Mouse (Mus musculus) CD8-positive naive resting alpha-beta T cell, adult 57 days (primary cell): Measurements from ENCODE around the gene Gm21976. TPM values are rescaled to one million over a fixed set of nuclear protein-coding genes. Genes with fewer than 3 reads are reported as not detected.

Experiments
- total RNA-seq: library from RNA; stranded (reverse); gene quantifications from one replicate; pipeline ENCODE4 v1.2.4, GENCODE M21; 2023

Gene Gm21976
- not detected for total RNA-seq

DNA sequence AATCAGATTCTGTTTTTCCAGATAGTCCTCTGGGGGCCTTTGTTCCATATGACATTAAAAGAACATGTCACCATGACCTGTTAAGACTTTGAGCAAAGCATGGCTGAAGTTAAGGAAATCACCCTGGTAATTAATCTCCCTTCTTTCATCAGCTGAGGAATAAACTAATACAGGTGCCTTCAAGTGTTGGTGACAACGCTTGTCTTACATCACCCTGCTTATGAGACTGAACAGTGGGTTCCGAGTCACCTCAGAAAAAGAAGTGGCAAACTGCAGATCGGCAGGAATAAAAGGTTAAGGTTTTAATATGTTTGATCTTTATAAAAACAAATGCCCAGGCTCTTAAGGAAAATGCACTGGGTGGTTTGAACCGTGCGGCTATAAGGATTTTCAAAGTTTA lies at the start of gene Gm21976:
Gm21976 (plus strand) TSS at position 202 of the 400 bp plus-strand sequence.

DNA sequence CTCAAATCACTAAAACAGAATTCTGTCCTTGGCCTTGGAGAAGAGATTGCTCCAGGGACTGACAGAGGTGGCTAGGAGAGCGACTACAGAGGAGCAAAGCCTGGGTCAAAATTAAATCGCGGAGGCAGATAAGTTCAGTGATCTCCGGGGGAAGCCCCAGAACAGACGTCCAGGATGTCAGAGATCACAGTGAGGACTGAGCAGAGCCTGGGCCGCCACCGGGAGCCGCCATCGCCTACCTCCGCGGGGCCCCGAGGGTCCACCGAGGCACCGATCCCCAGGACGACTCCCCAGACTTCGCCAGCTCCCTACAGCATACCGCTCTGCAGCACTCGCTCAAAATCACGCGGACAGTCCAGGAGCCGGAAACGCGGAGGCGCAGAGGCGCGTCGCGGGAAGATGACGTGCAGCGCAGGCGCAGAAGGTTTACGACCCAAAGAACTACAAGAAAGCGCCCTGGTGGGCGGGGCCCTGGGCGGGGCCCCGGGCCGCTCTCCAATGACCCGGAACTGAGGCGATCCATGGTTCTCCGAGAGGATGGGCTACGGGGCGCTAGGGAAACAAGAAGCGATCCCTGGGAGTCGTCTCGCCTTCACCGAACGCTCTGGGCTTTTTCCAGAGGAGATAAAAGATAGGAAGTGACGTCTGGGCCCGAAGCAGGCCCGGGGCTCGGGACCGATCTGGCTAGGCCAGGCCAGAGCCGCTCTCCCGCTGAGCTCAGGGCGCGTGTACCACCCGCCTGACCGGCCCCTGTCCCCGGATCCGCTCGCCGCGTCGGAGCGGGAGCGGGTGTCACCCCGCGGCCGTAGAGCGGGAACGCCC lies 16.8 kb upstream of the Gm21976 start, which contains the start of the genes Utp15 and Ankra2:
Utp15 (minus strand) TSS at position 406 of the 822 bp plus-strand sequence.
Ankra2 (plus strand) TSS at position 439 of the 822 bp plus-strand sequence.

DNA sequence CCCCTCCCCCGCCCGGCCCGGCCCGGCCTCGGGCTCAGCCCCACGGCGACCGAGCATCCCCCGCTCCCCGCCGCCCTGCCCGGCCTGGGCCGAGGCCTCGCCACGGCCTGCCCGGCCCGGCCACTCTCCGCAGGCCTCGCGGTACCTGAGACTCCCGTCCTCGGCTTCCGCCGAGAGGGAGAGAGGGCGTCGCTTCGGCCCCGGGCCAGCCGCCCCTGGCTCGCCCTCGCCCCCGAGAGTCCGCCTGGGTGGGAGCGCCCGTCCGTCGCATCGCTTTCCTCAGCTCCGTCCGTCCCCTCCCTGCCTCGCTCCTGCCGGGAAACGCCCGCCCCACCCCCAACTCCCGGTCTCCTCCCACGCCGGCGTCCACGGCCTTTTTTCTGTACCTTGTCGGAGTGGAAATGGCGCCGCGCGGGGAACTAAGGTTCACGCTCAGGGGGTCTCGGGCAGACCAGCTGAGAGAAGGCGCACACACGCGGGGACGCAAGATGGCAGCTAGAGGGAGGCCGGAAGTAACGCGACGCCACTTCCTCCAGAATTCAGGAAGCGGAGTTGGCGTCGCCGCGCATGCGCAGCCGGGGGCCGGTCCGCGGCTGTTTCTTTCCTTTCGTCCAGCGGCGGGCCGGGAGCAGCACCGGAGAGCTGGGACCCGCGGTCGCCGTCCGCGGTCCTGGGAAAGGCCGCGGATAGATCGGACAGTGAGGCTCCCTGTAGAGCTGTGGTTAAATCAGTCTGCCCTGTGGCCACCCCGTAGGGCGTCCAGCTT lies 37.0 kb downstream of the Gm21976 start, which contains the start of gene Btf3:
Btf3 (minus strand) TSS at position 527 of the 766 bp plus-strand sequence.

DNA sequence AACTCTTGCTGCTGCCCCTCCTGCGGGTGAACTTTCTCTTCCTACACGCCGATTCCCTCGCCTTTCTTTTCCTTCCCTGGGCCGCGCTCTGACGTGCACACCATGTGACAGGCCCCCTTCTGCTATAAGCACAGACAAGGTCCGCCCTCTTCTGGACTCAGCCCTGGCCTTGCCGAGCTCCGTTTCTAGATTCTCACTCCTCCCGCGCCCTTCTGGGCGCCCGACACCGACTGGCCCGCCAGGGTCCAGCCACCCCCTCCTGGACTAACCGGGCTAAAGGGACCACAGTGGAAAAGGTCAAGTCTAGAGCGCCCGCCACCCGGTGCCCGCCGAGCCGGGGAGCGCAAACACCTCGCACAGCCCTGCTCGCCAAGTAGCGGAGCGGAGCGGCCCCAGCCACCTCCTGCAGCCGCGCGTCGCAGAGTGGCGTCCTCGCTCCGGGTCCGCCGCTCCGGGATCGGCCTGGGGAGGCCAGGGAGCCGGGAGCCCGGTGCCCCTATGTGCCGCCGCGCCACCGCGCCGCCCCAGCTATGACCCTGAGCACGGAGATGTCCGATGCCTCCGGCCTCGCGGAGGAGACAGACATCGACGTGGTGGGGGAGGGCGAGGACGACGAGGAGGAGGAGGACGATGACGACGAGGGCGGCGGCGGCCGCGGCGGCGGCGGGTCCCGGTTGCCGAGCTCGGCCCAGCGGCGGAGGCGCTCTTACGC lies 74.6 kb downstream of the Gm21976 start, which contains the start of gene Foxd1:
Foxd1 (plus strand) TSS at position 153 of the 712 bp plus-strand sequence.

Other genes with a start within 250 kb of the Gm21976 start
- not detected for gene Arhgef28, start 73.4 kb upstream of the Gm21976 start, total RNA-seq
- 37.3 TPM for gene Utp15, start 16.8 kb upstream of the Gm21976 start, total RNA-seq
- 31.6 TPM for gene Ankra2, start 16.8 kb upstream of the Gm21976 start, total RNA-seq
- 395 TPM for gene Btf3, start 37.1 kb downstream of the Gm21976 start, total RNA-seq
- gene Foxd1, start 74.4 kb downstream of the Gm21976 start, total RNA-seq, result 0.09 TPM
- gene Gm10320, start 212.1 kb downstream of the Gm21976 start, total RNA-seq, result not detected